Mouse (Mus musculus) C2C12 (cell line): Measurements from ENCODE around the gene Ddah1. TPM values are rescaled to one million over a fixed set of nuclear protein-coding genes. Genes with fewer than 3 reads are reported as not detected.
A peak's percentile ranks its signal among the peaks of the same experiment; 100 is the strongest.

ENCODE experiments used
- H3K27me3 ChIP-seq: one replicate; pipeline ENCODE4 v1.6.1; 2011; ENCODE audit not compliant: control insufficient read depth, insufficient read depth, insufficient read length
- H3K36me3 ChIP-seq: one replicate; pipeline ENCODE4 v1.6.1; 2011; ENCODE audit not compliant: control insufficient read depth, insufficient read depth
- H3K4me3 ChIP-seq: one replicate; pipeline ENCODE4 v1.5.1; 2011; ENCODE audit warnings: mild to moderate bottlenecking, control low read depth; ENCODE audit not compliant: poor library complexity, insufficient read depth, severe bottlenecking
- H3K79me2 ChIP-seq: one replicate; pipeline ENCODE4 v1.6.1; 2011; ENCODE audit not compliant: control insufficient read depth, insufficient read depth
- H3K79me3 ChIP-seq: one replicate; pipeline ENCODE4 v1.6.1; 2011; ENCODE audit warnings: low read depth, control low read depth
- H3ac ChIP-seq: one replicate; pipeline ENCODE3; 2011; ENCODE audit warnings: low read depth; ENCODE audit not compliant: control insufficient read depth, insufficient read length
- CEBPB ChIP-seq: IDR thresholded peaks from one replicate; pipeline ENCODE4 v1.6.1; 2011; ENCODE audit warnings: low read depth, mild to moderate bottlenecking, control low read depth, moderate library complexity
- CTCF ChIP-seq: IDR thresholded peaks from one replicate; pipeline ENCODE4 v1.5.1; 2011; ENCODE audit not compliant: control insufficient read depth, insufficient read depth, insufficient read length
- FOSL1 ChIP-seq: IDR thresholded peaks from one replicate; pipeline ENCODE4 v1.8.0; 2011; ENCODE audit warnings: mild to moderate bottlenecking, low read length; ENCODE audit not compliant: poor library complexity, insufficient read depth, severe bottlenecking
- MAX ChIP-seq: IDR thresholded peaks from one replicate; pipeline ENCODE4 v1.6.1; 2011; ENCODE audit warnings: mild to moderate bottlenecking, control low read depth
- MYOD1 ChIP-seq: IDR thresholded peaks from one replicate; pipeline ENCODE4 v1.6.1; 2011; ENCODE audit warnings: low read depth; ENCODE audit not compliant: control insufficient read depth, insufficient read length
- MYOG ChIP-seq: IDR thresholded peaks from one replicate; pipeline ENCODE4 v1.6.1; 2011; ENCODE audit not compliant: control insufficient read depth, insufficient read length; ENCODE audit errors: extremely low read depth
- USF1 ChIP-seq: IDR thresholded peaks from one replicate; pipeline ENCODE4 v1.6.1; 2011; ENCODE audit warnings: low read depth, mild to moderate bottlenecking, control low read depth, moderate library complexity
- polyA plus RNA-seq: library from polyadenylated mRNA; unstranded; fragments of >200 nt; fragmentation: generic; extraction: Trizol; gene quantifications from one replicate; pipeline ENCODE4 v1.2.1, GENCODE M21; 2012; ENCODE audit warnings: missing spikeins

The Ddah1 gene
- polyA plus RNA-seq, 1 experiment = 15.8 TPM

DNA sequence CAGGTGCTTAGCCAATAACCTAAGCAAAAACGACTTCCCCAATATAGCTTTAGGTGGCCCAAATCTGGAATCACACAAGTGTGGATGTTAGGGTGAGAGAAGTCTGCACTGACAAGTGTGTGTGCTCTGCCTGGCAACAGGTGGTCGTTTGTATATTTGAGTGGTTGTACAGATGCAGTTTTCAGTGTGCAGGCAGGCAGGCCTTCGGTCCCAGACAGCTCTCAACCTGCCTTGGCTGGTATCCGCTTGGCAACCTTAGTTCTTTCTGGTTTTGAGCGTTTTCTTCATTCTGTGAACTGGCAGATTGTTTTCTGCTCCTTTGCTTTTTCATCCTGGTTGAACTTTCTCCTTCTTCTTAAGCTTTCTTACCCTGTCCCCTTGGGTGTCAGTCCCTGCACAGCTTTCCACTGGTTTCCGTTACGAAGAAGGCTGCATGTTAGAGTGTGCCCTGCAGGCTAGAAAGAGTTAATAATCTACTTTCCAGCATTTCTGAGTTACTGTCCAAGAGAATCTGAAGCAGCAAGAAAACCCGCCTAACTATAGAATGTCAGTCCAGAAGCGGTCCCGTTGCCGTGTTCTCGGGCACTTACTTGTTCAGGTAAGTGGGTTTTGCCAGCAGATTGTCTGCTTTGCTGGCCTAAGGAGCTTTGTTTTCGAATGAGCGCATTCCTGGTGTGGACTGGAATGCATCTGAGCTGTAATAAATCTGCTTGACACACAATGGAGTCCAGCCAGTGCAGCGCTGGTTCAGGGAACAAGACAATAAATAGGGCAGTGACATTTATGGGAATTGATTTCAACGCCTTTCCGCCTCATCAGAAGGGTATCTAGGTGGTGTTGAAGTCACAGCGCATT lies 68.9 kb downstream of the Ddah1 start:
- no peaks in the 10 kb centered on the region for H3K36me3 ChIP-seq
- no peaks in the 10 kb centered on the region for H3K27me3 ChIP-seq
- H3K4me3 ChIP-seq = no peak overlapping the region
- H3K79me3 ChIP-seq = no peaks in the 10 kb centered on the region
- H3ac ChIP-seq = no peak overlapping the region
- no peaks in the 10 kb centered on the region for H3K79me2 ChIP-seq
- no peak for TF ChIP-seq MYOD1
- no peak for TF ChIP-seq CTCF
- TF ChIP-seq CEBPB = no peak
- TF ChIP-seq FOSL1 = no peak
- TF ChIP-seq MAX = no peak
- TF ChIP-seq USF1 = no peak
- no peak for TF ChIP-seq MYOG

DNA sequence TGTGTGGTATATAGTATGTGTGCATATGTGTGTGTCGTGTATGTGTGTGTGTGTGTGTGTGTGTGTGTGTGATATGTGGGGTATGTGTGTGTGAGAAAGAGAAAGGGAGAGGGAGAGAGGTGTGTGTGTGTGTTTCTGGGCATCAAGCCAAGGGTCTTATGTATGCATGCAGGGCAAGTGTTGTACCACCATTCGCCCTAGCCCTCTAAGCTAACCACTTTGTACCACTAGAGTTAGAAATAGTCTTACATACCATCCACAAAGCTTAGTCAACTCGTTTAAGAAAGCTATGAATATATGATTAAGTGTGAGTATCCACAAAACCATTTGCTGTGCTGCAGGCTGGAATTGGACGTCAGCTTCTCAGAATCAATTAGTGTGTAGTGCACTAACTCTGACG lies 70.4 kb downstream of the Ddah1 start:
- TF ChIP-seq CEBPB (no peak), MYOG (no peak), CTCF (no peak), USF1 (no peak), MAX (no peak), MYOD1 (no peak), FOSL1 (no peak)
- no peak overlapping the region for H3K4me3 ChIP-seq
- no peaks in the 10 kb centered on the region for H3K36me3 ChIP-seq
- no peaks in the 10 kb centered on the region for H3K27me3 ChIP-seq
- H3K79me2 ChIP-seq = no peaks in the 10 kb centered on the region
- no peaks in the 10 kb centered on the region for H3K79me3 ChIP-seq
- no peak overlapping the region for H3ac ChIP-seq

DNA sequence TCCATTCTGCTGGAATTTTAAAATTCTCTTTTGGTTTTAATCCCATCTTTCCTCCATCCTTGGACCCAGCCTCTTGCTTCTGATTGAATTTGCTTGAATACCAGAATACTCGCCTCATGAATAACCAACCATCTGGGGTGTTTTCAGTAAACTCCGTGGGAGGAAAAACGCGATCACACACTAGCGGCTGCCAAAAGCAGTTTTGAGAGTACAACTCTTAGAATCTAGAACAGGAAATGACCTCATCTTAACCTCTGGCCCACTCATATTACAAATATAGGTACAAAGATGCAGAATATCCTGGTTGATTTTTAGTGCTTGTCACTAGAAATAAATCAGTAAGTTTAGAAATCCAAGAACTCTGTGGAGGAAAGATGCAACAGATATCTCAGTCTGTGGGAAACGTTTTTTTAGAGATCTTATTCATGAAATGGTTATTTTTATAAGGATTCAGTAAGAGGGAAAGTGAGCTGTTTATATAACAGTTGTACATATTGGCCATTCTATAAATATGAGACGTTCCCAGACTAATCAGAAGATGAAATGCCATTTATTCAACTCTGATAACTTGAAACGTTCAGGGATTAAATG lies 75.6 kb downstream of the Ddah1 start:
- Histone ChIP-seq H3K36me3 (no peaks in the 10 kb centered on the region), H3K79me2 (no peaks in the 10 kb centered on the region), H3ac (no peak overlapping the region), H3K27me3 (no peaks in the 10 kb centered on the region), H3K4me3 (no peak overlapping the region), H3K79me3 (no peaks in the 10 kb centered on the region)
- no peak for TF ChIP-seq MYOG
- TF ChIP-seq MYOD1 = no peak
- TF ChIP-seq CTCF = no peak
- TF ChIP-seq CEBPB = no peak
- no peak for TF ChIP-seq MAX
- TF ChIP-seq FOSL1 = no peak
- TF ChIP-seq USF1 = no peak

DNA sequence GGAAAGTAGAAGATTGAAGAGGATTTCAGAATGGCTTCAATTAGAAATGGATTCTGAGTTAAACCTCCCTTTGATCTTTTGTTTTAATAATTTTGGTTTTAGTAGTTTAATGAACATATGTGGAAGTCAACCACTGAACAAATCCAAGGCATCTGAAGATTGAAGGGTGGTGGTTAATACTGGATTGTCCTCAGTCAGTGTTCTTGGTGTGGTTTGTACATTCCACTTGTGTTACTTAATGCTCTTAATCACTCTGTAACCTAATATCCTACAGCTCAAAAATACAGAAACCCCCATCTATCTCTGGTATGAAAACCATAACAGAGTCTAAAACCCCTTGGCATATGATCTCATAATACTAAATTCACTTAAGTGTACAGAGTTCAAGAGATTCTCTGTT lies 79.8 kb downstream of the Ddah1 start:
- Histone ChIP-seq H3K79me2 (no peaks in the 10 kb centered on the region), H3K36me3 (no peaks in the 10 kb centered on the region), H3K79me3 (no peaks in the 10 kb centered on the region), H3ac (no peak overlapping the region), H3K27me3 (no peaks in the 10 kb centered on the region), H3K4me3 (no peak overlapping the region)
- TF ChIP-seq FOSL1 (no peak), CEBPB (peak; percentile 12)

DNA sequence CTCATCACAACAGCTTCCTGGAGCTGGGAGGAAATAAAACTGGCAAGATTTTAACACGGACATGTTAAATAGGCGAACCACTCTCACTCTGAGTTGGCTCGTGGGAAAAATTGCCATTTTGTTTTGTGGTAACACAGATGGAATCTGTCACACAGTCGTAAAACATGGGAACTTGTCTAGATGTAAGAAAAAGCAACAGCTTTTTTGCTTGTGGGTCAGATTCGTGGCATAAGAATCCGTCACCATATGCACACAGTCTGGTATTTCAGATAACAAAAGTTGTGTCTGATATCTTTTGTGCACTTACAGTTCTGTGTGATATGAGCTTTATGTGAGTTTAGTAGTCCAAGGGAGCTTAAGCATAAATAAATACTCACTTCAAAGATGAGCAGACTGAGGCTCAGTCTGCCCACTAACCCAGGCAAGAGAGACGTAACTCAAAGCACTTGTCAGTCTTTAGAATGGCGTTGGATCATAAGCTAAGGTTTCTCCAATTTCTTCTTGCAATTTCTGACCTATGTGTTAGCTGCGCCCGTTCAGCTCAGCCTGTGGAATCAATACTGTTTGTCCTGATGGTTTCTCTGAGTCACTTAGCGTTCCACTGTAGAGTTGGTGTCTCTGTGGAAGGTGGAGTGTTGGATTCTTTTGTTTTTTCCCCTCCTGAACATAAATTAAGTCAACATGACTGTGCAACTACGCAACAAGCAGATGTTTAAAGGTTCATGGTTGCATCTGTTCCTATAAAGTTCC lies 83.7 kb downstream of the Ddah1 start:
- H3K27me3 ChIP-seq = no peaks in the 10 kb centered on the region
- TF ChIP-seq MAX (no peak), USF1 (no peak), CEBPB (no peak)
- H3K4me3 ChIP-seq = no peak overlapping the region
- H3K36me3 ChIP-seq = no peaks in the 10 kb centered on the region
- no peak overlapping the region for H3ac ChIP-seq
- H3K79me3 ChIP-seq = no peaks in the 10 kb centered on the region
- H3K79me2 ChIP-seq = no peaks in the 10 kb centered on the region

DNA sequence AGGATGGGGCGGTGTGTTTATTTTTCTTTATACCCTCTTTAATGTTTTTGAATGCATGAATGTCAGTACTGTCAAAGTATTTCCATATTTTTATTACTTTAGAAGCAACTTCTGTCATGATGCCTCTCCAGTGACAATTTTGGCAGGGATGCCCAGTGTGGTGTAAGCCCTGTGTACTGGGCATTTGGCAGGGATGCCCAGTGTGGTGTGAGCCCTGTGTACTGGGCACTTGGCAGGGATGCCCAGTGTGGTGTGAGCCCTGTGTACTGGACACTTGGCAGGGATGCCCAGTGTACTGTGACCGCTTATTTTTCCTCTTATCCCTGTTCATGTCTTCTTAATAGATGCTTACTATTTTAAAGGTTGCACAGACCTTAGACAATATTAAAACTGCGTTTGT lies 85.4 kb downstream of the Ddah1 start:
- TF ChIP-seq MAX (no peak), MYOD1 (no peak), CTCF (no peak), CEBPB (no peak), FOSL1 (no peak), MYOG (no peak)
- H3K27me3 ChIP-seq = no peaks in the 10 kb centered on the region
- no peaks in the 10 kb centered on the region for H3K36me3 ChIP-seq
- H3ac ChIP-seq = no peak overlapping the region
- H3K4me3 ChIP-seq = no peak overlapping the region
- H3K79me3 ChIP-seq = no peaks in the 10 kb centered on the region
- no peaks in the 10 kb centered on the region for H3K79me2 ChIP-seq
